Mouse (Mus musculus) hindbrain, embryonic 11.5 days (tissue): ENCODE data around the gene Kif16b. TPM values are rescaled to one million over a fixed set of nuclear protein-coding genes. Genes with fewer than 3 reads are reported as not detected.

Source experiments
- polyA plus RNA-seq: library from polyadenylated mRNA; unstranded; fragments of >200 nt; fragmentation: Nextera tagmentation; extraction: Ambion mirVana; gene quantifications from 2 replicates; pipeline ENCODE4 v1.2.1, GENCODE M21; 2014

Kif16b gene
- polyA plus RNA-seq, 1 experiment from 2014 or later = 6.7 TPM

Other genes starting within 250 kb of the Kif16b start
- 121 and 128 TPM in 2 replicates for gene Snrpb2, start 161.5 kb upstream of the Kif16b start, polyA plus RNA-seq
- gene Otor, start 176.9 kb upstream of the Kif16b start, polyA plus RNA-seq = 2.2 and 2.3 TPM in 2 replicates